Mouse (Mus musculus) left cerebral cortex, postnatal 10 days (tissue): Measurements from ENCODE around the gene Zfp821. TPM values are rescaled to one million over a fixed set of nuclear protein-coding genes. Genes with fewer than 3 reads are reported as not detected.
"Not testable (repeated sequence)": the region's sequence is repeated elsewhere in the genome, so short reads cannot be mapped to it uniquely, and the experiment has no call there.

Source experiments
- DNase-seq, 2 experiments: peaks; one replicate each; pipeline ENCODE4 v3.0.0; 2021 to 2022; ENCODE audit warnings: low spot score in 2 of 2, mixed read lengths in 1 of 2; ENCODE audit errors: extremely low spot score in 1 of 2
- intact Hi-C: fragments of 180-260 bp; cut with DNase I; formaldehyde crosslinking; loops from one replicate; pipeline ENCODE4 v1.15.1; 2025
- total RNA-seq, 2 experiments: library from RNA; stranded (reverse); gene quantifications; 2 replicates each; pipeline ENCODE4 v1.2.3; 2021

Gene Zfp821
- total RNA-seq, 2 experiments from 2014 or later: 64.8 to 69.0 TPM

- DNase-seq: no peak
- intact Hi-C loops: no loop called here
These were observed 929 bp downstream of the Zfp821 start for GRCm38 (mm10) chr8:109706076-109706873.

DNA sequence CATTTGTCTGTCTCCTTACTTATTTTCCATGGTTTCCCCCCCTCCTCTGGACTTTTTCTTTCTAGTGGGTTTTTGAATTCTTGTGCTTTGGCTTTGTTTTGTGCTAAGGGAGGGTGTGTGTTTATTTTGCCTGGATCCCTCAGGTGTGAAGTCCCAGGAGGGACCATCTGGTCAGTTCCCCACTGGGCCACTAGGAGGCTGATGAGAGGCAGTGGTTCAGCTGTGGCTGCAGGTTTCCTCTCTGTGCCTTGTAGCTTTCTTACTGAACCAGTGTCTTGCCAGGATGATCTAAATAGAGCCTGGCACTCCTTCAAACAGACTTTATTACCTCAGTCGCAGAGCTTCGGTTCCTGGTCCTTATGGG is 1.5 kb downstream of the Zfp821 start:
- peak; percentile 45 to 79 for DNase-seq
- intact Hi-C loops: no loop called here

DNA sequence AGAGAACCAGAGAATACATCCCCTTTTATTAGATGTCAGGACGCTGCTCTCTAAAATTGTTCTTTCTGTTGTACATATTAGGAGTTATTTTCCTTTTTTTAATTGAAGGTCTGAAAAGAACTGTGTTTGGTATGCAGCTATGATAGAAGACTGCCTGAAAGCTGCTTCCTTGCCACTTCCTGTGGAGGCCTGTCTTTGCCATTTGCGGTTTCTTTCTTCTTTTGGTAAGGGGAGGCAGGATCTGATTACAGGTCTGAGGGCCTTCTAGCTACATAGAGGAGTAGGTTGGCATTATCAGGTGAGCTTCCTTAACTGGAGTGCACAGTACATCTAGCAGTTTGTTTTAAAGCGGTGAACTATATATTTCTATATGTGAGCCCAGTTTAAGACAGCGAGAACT is 2.6 kb downstream of the Zfp821 start:
- no peak for DNase-seq
- intact Hi-C loops: no loop called here

DNA sequence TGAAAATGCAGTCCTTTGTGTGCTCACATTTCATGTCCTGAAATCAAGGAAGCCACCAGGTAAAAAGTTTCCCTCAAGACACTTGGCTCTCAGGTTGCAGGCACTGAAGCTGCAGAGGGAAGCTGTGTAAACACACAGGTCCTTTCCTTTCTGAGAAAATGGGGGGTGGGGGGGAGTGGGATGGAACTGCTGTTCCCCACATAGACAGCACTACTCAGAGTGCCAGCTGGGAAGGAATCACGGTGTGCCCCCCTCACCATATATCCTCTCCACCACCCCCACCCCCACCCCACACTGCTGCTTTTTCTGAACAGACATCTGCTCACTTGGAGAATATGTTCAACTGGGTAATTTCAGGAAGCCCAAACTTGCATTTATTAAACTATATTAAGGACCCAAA is 7.2 kb downstream of the Zfp821 start:
- intact Hi-C loops: no loop called here
- DNase-seq: no peak

DNA sequence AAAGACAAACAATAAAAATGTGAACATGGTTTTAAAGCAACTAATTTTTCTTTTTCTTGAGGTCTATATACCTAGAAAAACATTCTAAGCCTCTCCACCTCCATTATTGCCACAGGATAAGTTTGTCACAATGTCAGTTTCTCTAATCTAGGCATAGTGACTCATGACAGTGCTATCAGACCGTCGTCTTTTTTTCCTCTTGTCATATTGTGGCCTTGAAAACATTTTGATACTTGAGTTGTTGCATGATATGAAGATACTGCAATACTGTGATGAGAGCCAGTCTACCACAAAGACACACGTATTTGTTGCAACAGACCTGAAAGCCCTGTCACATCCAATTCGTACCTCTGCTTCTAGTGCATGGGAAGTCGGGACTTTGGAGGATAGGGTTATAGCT is 9.6 kb downstream of the Zfp821 start:
- no peak for DNase-seq
- intact Hi-C loops: no loop called here

DNA sequence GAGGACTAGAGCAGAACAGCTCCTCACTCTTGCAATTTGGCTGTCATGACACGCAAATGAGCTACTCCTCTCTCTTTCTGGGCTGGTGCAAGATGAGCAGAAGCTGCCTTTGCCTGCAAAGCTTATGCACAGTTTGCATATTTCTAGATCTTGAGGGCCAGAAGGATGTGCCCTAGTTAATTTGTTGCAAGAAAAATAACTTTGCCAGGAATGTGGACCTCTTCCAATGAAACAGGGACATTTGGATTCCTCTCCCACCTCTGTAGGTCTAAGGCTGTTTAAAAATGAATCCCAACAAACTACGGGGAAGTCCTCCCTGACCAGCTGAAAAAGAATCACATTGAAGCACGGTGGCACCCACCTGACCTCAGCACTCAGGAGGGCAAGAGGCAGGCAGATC is 19.8 kb downstream of the Zfp821 start:
- intact Hi-C loops: no loop called here
- DNase-seq: no peak

DNA sequence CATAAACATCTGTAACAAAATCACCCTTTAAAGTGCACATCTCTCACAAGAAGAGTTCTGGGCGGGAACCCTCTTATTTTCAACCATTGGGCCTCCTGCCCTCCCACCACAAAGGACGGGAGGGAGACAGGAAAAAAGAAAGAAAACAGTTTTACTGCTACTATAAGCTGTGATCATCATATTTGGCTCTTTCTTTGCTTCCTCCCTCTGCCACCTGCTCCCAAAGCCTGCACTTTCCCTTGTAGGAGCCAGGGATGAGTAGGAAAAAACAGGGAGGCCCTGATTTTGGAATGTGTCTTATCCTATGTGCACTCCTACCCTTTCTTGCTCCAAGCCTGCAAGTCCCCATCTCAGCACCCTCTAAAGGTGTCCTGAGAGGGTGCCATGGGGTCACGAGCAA is 25.7 kb downstream of the Zfp821 start:
- intact Hi-C loops: no loop called here
- DNase-seq: no peak

- DNase-seq: no peak
- intact Hi-C loops: no loop called here
These were observed 28.7 kb downstream of the Zfp821 start for GRCm38 (mm10) chr8:109734018-109734417.

DNA sequence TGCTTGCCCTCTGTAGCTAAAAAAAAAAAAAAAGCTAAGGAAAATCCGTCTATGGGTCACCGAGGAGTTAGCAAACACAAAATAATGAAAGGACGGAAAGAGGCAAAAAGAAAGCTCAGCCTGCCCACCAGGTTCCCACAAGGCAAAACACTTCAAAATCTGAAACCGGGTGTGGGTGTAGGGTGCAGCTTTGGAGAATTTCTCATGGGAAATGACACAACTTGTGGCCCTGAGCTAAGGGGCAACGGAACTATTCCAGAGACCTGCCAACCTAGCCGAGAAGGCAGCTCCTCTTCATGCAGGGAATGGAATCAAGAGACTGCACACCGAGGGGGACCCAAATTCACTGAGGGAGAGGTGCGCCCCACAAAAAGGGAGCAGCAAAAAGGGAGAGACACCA is 31.5 kb downstream of the Zfp821 start:
- intact Hi-C loops: no loop called here
- no peak for DNase-seq

GRCm38 (mm10) chr8:109737237-109738048 is 32.1 kb downstream of the Zfp821 start, which contains the start of gene Atxn1l:
Gene Atxn1l, minus strand, starts transcription at chr8:109737739.
- intact Hi-C loops: no loop called here
- peak; percentile 80 to 92 for DNase-seq

- DNase-seq: no peak
- intact Hi-C loops: no loop called here
These were observed 32.7 kb downstream of the Zfp821 start for GRCm38 (mm10) chr8:109738049-109738380.

- intact Hi-C loops: no loop called here
- DNase-seq: no peak
These were observed 42.3 kb downstream of the Zfp821 start for GRCm38 (mm10) chr8:109747468-109748199.

DNA sequence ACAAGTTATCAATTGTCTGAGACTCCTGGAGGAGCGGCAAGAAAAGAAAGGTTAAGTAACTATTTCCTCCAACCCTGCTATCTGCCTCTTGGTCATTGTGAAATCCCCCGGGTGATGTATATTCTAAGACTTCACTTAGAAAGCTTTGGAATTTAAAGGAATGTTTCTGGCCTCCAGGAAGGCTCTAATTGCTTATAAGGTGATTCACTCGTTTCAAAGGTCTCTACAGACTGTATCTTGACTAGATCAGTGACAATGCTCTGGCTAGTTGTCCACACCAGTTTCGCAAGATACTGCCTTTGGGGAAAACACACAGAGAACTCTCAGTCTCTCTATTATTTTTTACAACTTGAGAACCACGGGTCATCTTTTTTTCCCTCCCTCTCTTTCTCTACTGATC is 44.9 kb downstream of the Zfp821 start:
- intact Hi-C loops: no loop called here
- DNase-seq: no peak

DNA sequence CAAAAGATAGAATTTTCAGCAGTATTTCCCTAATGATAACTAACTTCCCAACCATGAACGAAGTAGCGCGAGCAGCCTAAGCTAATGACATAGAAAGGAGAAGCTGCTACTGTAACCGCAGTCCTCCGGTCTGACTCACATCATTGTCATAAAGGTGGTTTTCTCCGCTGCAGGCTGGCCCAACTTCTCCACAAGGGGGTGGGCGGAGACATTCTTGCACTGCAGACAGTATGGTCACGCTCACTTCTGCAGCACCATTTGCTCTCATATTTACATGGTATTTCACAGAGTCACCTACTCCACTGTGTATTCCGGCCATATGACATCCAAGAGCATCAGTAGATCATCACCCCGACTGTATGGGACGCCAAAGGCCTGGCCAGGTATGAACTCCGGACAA is 45.4 kb downstream of the Zfp821 start:
- DNase-seq: peak in 1 of 2 experiments; percentile 24
- intact Hi-C loops: no loop called here

GRCm38 (mm10) chr8:109751731-109752485 is 46.6 kb downstream of the Zfp821 start:
- no peak for DNase-seq
- intact Hi-C loops: no loop called here

- intact Hi-C loops: no loop called here
- DNase-seq: no peak
These were observed 49.4 kb downstream of the Zfp821 start for GRCm38 (mm10) chr8:109754696-109755095.

- DNase-seq, intact Hi-C loops: not testable (repeated sequence)
These were observed 50.2 kb downstream of the Zfp821 start for GRCm38 (mm10) chr8:109755554-109755953.

DNA sequence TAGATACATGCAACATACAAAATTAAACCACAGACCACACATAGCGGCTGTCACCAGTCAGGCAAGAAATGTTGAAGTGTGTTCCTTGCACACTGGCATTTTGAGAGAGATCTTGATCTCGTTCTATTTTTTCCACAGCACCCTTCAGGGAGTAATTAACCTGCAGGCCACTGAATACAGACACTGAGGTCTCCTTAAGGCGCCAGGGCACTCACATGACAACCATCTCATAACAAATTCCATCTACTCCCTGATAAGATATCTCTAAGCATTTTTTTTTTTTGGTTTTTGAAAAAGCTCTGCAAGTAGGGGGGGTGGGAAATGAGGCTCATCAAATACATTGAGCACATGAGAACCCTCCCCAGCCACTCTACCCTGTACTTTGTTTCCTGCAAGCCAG is 51.5 kb downstream of the Zfp821 start:
- intact Hi-C loops: no loop called here
- no peak for DNase-seq

DNA sequence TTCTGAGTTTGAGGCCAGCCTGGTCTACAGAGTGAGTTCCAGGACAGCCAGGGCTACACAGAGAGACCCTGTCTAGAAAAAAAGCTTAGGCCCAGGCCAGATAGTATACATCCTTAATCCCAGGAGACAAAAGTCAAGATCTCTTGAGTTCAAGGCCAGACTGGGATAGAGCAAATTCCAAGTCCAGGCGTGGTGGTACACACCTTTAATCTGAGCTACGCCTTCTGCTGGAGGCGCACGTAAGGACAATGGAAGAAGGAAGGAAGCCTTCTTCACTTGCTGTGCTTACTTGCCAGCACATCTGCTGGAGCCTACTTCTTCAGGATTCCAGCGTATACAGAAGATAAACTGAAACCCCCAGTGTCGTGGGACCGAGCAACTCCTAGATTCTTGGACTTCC is 54.1 kb downstream of the Zfp821 start:
- DNase-seq: no peak
- intact Hi-C loops: no loop called here
